Mouse (Mus musculus) ES-Bruce4 (cell line): ENCODE measurements around the gene Ccnt2. TPM values are rescaled to one million over a fixed set of nuclear protein-coding genes. Genes with fewer than 3 reads are reported as not detected.

Experiments used
- H3K27ac ChIP-seq: 2 replicates; pipeline ENCODE4 v1.5.1; 2012; ENCODE audit warnings: low read length, inconsistent platforms; ENCODE audit not compliant: insufficient read depth
- H3K27me3 ChIP-seq: 2 replicates; pipeline ENCODE4 v1.6.1; 2012; ENCODE audit warnings: mild to moderate bottlenecking, low read length, inconsistent platforms; ENCODE audit not compliant: control insufficient read depth, poor library complexity, insufficient read depth, severe bottlenecking
- H3K36me3 ChIP-seq: 2 replicates; pipeline ENCODE4 v1.6.1; 2012; ENCODE audit warnings: inconsistent platforms, mild to moderate bottlenecking, low read length, moderate library complexity; ENCODE audit not compliant: control insufficient read depth, poor library complexity, insufficient read depth, severe bottlenecking
- H3K4me1 ChIP-seq: one replicate; pipeline ENCODE4 v1.8.1; 2011; ENCODE audit warnings: low read length; ENCODE audit not compliant: control insufficient read depth, insufficient read depth
- H3K4me3 ChIP-seq: 2 replicates; pipeline ENCODE4 v1.5.1; 2011; ENCODE audit warnings: low read depth, mild to moderate bottlenecking, low read length
- H3K9ac ChIP-seq: 2 replicates; pipeline ENCODE4 v1.6.1; 2012; ENCODE audit warnings: low read depth, mild to moderate bottlenecking, inconsistent platforms; ENCODE audit not compliant: poor library complexity, severe bottlenecking
- H3K9me3 ChIP-seq: replicated peaks from 2 replicates; pipeline ENCODE4 v1.6.1; 2012; ENCODE audit warnings: mild to moderate bottlenecking, low read length, inconsistent platforms; ENCODE audit not compliant: control insufficient read depth, poor library complexity, insufficient read depth, severe bottlenecking
- CTCF ChIP-seq: IDR thresholded peaks from one replicate; pipeline ENCODE4 v1.8.1; 2011; ENCODE audit warnings: low read depth, low read length
- EP300 ChIP-seq: IDR thresholded peaks from 2 replicates; pipeline ENCODE4 v1.6.1; 2011; ENCODE audit warnings: low read depth, low read length; ENCODE audit not compliant: insufficient read depth
- POLR2A ChIP-seq: IDR thresholded peaks from one replicate; pipeline ENCODE4 v1.8.1; 2011; ENCODE audit warnings: low read length; ENCODE audit not compliant: insufficient read depth
- polyA plus RNA-seq: library from polyadenylated mRNA; stranded (reverse); fragments of >200 nt; gene quantifications from 2 replicates; pipeline ENCODE4 v1.2.4, GENCODE M21; 2011; ENCODE audit warnings: low read depth; ENCODE audit not compliant: missing spikeins, insufficient read depth, insufficient read length

The Ccnt2 gene
- polyA plus RNA-seq, 1 experiment, result 120 TPM

GRCm38 (mm10) chr1:127827325-127827724 lies 53.4 kb downstream of the Ccnt2 start:
- TF ChIP-seq CTCF, result no peak
- Histone ChIP-seq H3K4me3 (no peak overlapping the region), H3K27me3 (no peaks in the 10 kb centered on the region), H3K9ac (no peak overlapping the region), H3K4me1 (no peaks in the 10 kb centered on the region), H3K36me3 (no peaks in the 10 kb centered on the region), H3K9me3 (no peaks in the 10 kb centered on the region), H3K27ac (no peak overlapping the region)

DNA sequence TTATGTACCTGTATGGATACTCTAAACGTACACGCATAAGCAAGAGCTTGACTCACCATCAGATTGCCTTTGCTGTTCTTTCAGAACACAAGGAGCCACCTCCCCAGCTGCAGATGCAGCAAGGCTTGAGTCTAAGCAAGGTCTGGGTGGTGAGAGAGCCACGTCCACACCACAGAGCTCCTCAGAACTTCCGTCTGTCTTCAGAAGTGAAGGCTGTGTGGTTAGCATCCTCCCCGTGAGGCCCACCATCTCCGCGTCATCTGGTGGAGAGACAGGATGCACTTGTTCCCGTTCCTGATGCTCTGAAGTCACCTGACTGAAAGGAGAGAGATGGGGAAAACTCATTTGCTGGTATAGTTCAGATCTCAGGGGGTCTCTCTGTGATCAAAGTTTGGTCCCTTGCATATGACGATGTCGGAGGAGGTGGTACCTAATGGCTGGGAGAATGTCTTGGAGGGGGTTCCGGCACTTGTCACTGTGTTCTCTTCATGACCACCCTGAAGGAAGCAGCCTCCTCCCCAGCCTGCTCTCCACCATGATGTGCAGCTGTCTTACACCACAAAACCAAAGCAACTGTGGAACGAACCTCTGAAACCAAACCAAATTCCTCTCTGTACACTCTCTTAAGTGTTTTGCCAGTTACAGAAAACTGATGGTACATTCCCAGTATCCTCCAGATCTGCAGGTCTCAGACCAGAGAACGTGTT lies 56.4 kb downstream of the Ccnt2 start:
- Histone ChIP-seq H3K27me3 (no peaks in the 10 kb centered on the region), H3K27ac (no peak overlapping the region), H3K9me3 (no peaks in the 10 kb centered on the region), H3K9ac (no peak overlapping the region), H3K4me3 (no peak overlapping the region), H3K36me3 (no peaks in the 10 kb centered on the region), H3K4me1 (no peaks in the 10 kb centered on the region)
- TF ChIP-seq POLR2A (no peak), CTCF (no peak), EP300 (no peak)

GRCm38 (mm10) chr1:127833714-127834113 lies 59.8 kb downstream of the Ccnt2 start:
- Histone ChIP-seq H3K36me3 (no peaks in the 10 kb centered on the region), H3K9ac (no peak overlapping the region)
- no peak for TF ChIP-seq CTCF
- TF ChIP-seq POLR2A, result no peak
- TF ChIP-seq EP300, result no peak

GRCm38 (mm10) chr1:127834202-127834601 lies 60.2 kb downstream of the Ccnt2 start:
- Histone ChIP-seq H3K4me1 (no peaks in the 10 kb centered on the region), H3K27me3 (no peaks in the 10 kb centered on the region), H3K4me3 (no peak overlapping the region), H3K9ac (no peak overlapping the region), H3K27ac (no peak overlapping the region), H3K9me3 (no peaks in the 10 kb centered on the region), H3K36me3 (no peaks in the 10 kb centered on the region)
- TF ChIP-seq EP300 (no peak), CTCF (no peak), POLR2A (no peak)

More at GRCm38 (mm10) chr1:127833714-127834113, 59.8 kb downstream of the Ccnt2 start:
- H3K27me3 ChIP-seq, result no peaks in the 10 kb centered on the region
- H3K9me3 ChIP-seq, result no peaks in the 10 kb centered on the region
- no peak overlapping the region for H3K27ac ChIP-seq
- H3K4me1 ChIP-seq, result no peaks in the 10 kb centered on the region
- no peak overlapping the region for H3K4me3 ChIP-seq

DNA sequence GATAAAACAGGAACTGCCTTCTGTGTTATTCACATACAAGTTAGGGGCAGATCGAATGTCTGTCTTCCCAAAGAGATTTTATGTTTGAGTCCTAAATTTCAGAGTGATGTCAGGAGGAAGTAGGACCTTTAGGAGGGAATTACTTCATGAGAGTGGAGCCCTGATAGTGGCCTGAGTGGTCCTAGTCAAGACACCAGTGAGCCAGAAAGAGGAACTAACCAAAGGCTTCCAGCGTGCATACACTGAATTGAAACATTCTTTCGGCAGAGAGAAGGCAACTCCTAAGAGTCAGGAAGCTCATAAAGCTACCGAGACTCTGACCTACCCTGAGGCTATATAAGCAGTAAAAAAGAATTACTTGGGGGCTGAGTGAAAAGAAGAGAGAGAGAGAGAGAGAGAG lies 62.7 kb downstream of the Ccnt2 start:
- no peaks in the 10 kb centered on the region for H3K36me3 ChIP-seq
- H3K4me3 ChIP-seq, result no peak overlapping the region
- H3K4me1 ChIP-seq, result no peaks in the 10 kb centered on the region
- no peaks in the 10 kb centered on the region for H3K9me3 ChIP-seq
- no peaks in the 10 kb centered on the region for H3K27me3 ChIP-seq
- no peak overlapping the region for H3K9ac ChIP-seq
- TF ChIP-seq EP300 (no peak), POLR2A (no peak), CTCF (no peak)
- no peak overlapping the region for H3K27ac ChIP-seq

DNA sequence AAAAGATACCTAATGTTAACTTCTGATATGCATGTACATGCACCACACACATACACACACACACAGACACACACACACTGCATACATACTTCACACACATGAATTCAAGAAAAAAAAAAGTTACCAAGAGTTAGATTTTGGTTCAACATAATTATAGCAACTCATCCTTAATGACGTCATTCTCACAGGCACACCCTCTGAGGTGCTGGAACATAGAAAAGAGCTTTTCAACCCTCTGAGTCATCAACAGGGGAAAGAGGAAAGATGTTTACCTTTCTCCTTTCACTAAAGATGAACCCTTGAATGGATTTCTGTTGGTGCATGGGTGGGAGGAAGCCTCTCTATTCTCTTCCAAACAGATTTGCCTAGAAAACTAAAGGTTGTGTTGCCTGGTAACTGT lies 64.6 kb downstream of the Ccnt2 start:
- no peaks in the 10 kb centered on the region for H3K4me1 ChIP-seq
- no peak overlapping the region for H3K9ac ChIP-seq
- no peak overlapping the region for H3K27ac ChIP-seq
- H3K4me3 ChIP-seq, result no peak overlapping the region
- TF ChIP-seq POLR2A (no peak), CTCF (no peak), EP300 (no peak)
- no peaks in the 10 kb centered on the region for H3K27me3 ChIP-seq
- H3K36me3 ChIP-seq, result no peaks in the 10 kb centered on the region
- no peaks in the 10 kb centered on the region for H3K9me3 ChIP-seq
